Mouse (Mus musculus) embryonic fibroblast, embryonic 13.5 days (primary cell): ENCODE measurements around the gene Ctnnbl1.

Experiments used
- CTCF ChIP-seq: IDR thresholded peaks from 2 replicates; pipeline ENCODE4 v1.5.1; 2011; ENCODE audit warnings: mild to moderate bottlenecking, control low read depth, low read length, moderate library complexity, borderline replicate concordance; ENCODE audit not compliant: insufficient read depth
- POLR2A ChIP-seq: IDR thresholded peaks from 2 replicates; pipeline ENCODE4 v1.6.1; 2011; ENCODE audit warnings: low read depth, mild to moderate bottlenecking, control low read depth, low read length, moderate library complexity

DNA sequence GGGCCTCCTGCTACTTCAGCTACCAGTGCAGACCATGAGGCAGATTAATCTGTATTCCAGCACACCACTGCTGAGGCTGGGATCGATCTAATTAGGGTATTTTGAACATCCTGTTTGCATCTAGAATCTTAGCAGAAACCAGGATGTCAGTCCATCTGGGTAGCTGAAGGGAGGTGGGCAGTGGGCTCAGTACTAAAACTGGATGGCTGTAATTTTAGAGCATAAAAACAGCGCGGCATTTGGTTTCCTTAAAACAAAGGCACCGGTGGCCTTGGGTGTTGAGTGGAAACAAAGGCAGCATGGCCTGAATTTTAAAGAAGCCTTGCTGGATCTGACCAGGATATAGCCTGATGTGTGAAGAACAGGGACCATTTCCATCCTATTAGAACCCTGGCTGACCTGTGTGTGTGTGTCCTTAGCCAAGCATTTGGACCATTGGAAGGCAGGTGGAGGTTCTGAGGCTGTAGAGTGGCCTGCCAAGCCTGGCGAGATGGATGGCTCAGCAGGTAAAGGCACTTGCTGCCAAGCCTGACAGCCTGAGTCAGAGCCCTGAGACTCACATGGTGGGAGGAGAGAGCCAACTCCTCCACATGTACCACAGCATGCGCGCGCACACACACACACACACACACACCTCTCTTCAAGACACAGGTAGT lies 122.0 kb downstream of the Ctnnbl1 start:
- no peak for TF ChIP-seq POLR2A
- TF ChIP-seq CTCF = no peak
